Mouse (Mus musculus) limb, embryonic 13.5 days (tissue): ENCODE data around the gene Klhl10. TPM values are rescaled to one million over a fixed set of nuclear protein-coding genes. Genes with fewer than 3 reads are reported as not detected.

Experiments
- ATAC-seq: fragments of 200-750 bp; cut with Nextera tagmentation; 2 replicates; pipeline ENCODE4 v1.8.0; 2017; ENCODE audit warnings: low read depth, moderate number of reproducible peaks, moderate TSS enrichment; ENCODE audit not compliant: low FRiP score
- H3K27ac ChIP-seq: fragments of 300-500 bp; sonication (generic); 2 replicates; pipeline ENCODE4 v1.5.1; 2015; ENCODE audit warnings: inconsistent platforms, mild to moderate bottlenecking, moderate library complexity
- H3K27me3 ChIP-seq: fragments of 300-500 bp; sonication (generic); 2 replicates; pipeline ENCODE4 v1.6.1; 2015; ENCODE audit warnings: mild to moderate bottlenecking, inconsistent platforms
- H3K36me3 ChIP-seq: fragments of 300-500 bp; sonication (generic); 2 replicates; pipeline ENCODE4 v1.6.1; 2015; ENCODE audit warnings: inconsistent platforms, mild to moderate bottlenecking, moderate library complexity
- H3K4me1 ChIP-seq: fragments of 300-500 bp; sonication (generic); 2 replicates; pipeline ENCODE4 v1.6.1; 2015; ENCODE audit warnings: inconsistent platforms
- H3K4me2 ChIP-seq: fragments of 300-500 bp; sonication (generic); replicated peaks from 2 replicates; pipeline ENCODE4 v1.6.1; 2015; ENCODE audit warnings: inconsistent platforms, mild to moderate bottlenecking, moderate library complexity
- H3K4me3 ChIP-seq: fragments of 300-500 bp; sonication (generic); 2 replicates; pipeline ENCODE4 v1.5.1; 2015; ENCODE audit warnings: moderate library complexity, mild to moderate bottlenecking, inconsistent platforms
- H3K9ac ChIP-seq: fragments of 300-500 bp; sonication (generic); 2 replicates; pipeline ENCODE4 v1.6.1; 2015; ENCODE audit warnings: mild to moderate bottlenecking, inconsistent platforms
- H3K9me3 ChIP-seq: fragments of 300-500 bp; sonication (generic); 2 replicates; pipeline ENCODE4 v1.6.1; 2016; ENCODE audit warnings: inconsistent platforms
- WGBS: fragments of 180-500 bp; shearing (Covaris S2); methylation state at CpG from one replicate; pipeline ENCODE4 v1.1.7; 2015; 5-methylcytosine and 5-hydroxymethylcytosine counted together
- polyA plus RNA-seq: library from polyadenylated mRNA; unstranded; fragments of >200 nt; fragmentation: Nextera tagmentation; extraction: Ambion mirVana; gene quantifications from 2 replicates; pipeline ENCODE4 v1.2.1, GENCODE M21; 2015

Gene Klhl10
- polyA plus RNA-seq, 1 experiment from 2014 or later = 1.0 TPM

- H3K9me3 ChIP-seq = no peaks in the 10 kb centered on the region
- H3K4me3 ChIP-seq = no peak overlapping the region
- 0 out of 2 replicates have a peak, but pooled peaks cover 4% of the 10 kb centered on the region for H3K27me3 ChIP-seq
- 72% methylated on average over 12 of the region's 12 CpGs for WGBS
- ATAC-seq = no peak
- no peak overlapping the region for H3K27ac ChIP-seq
- H3K4me2 ChIP-seq = no peak overlapping the region
- H3K4me1 ChIP-seq = peaks cover 26% of the 10 kb centered on the region
- no peaks in the 10 kb centered on the region for H3K36me3 ChIP-seq
- H3K9ac ChIP-seq = no peak overlapping the region
These were observed 41.8 kb upstream of the Klhl10 start for GRCm38 (mm10) chr11:100399727-100400538.

GRCm38 (mm10) chr11:100400842-100401241 is 40.9 kb upstream of the Klhl10 start:
- Histone ChIP-seq H3K27ac (no peak overlapping the region), H3K36me3 (no peaks in the 10 kb centered on the region), H3K4me2 (no peak overlapping the region), H3K4me1 (peaks cover 17% of the 10 kb centered on the region), H3K4me3 (no peak overlapping the region), H3K9me3 (no peaks in the 10 kb centered on the region), H3K9ac (no peak overlapping the region), H3K27me3 (0 out of 2 replicates have a peak, but pooled peaks cover 4% of the 10 kb centered on the region)
- no peak for ATAC-seq
- WGBS = 63% methylated on average over 6 of the region's 6 CpGs

DNA sequence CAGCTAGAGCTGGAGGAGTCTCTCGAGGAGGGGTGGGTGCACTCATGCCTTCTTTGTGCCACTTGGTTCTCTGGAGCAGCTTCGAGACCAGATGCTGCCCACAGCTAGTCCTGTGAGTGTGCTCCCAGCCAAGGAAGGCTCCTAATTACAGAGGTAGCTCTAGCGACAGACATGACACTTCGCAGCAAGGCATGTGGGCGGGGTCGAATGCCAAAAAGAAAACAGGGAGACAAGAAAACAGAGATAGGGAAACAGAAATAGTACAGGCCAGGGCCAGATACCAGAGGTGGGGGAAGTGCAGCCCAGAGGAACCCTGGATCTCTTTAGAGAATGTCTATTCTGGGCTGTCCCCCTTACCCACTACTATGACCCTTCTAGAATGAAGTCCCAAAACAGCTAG is 39.5 kb upstream of the Klhl10 start:
- no peak overlapping the region for H3K4me3 ChIP-seq
- H3K27ac ChIP-seq = no peak overlapping the region
- H3K9me3 ChIP-seq = no peaks in the 10 kb centered on the region
- H3K27me3 ChIP-seq = no peaks in the 10 kb centered on the region
- WGBS = 18% methylated on average over 6 of the region's 6 CpGs
- no peak for ATAC-seq
- 0 out of 2 replicates have a peak, but pooled peaks cover 3% of the 10 kb centered on the region for H3K4me1 ChIP-seq
- no peaks in the 10 kb centered on the region for H3K36me3 ChIP-seq
- no peak overlapping the region for H3K9ac ChIP-seq
- H3K4me2 ChIP-seq = no peak overlapping the region

- no peak for ATAC-seq
- 87% methylated on average over 2 of the region's 2 CpGs for WGBS
- 0 out of 2 replicates have a peak, but pooled peaks cover under 1% of the 10 kb centered on the region for H3K36me3 ChIP-seq
- H3K9ac ChIP-seq = no peak overlapping the region
- H3K4me3 ChIP-seq = no peak overlapping the region
- H3K4me1 ChIP-seq = 0 out of 2 replicates have a peak, but pooled peaks cover 4% of the 10 kb centered on the region
- no peak overlapping the region for H3K27ac ChIP-seq
- no peaks in the 10 kb centered on the region for H3K9me3 ChIP-seq
- H3K4me2 ChIP-seq = no peak overlapping the region
- no peaks in the 10 kb centered on the region for H3K27me3 ChIP-seq
These were observed 39.0 kb upstream of the Klhl10 start for GRCm38 (mm10) chr11:100402682-100403081.

GRCm38 (mm10) chr11:100403445-100404134 is 38.1 kb upstream of the Klhl10 start:
- ATAC-seq = no peak
- peaks cover 9% of the 10 kb centered on the region; the same call in 1 of the 2 replicates for H3K4me1 ChIP-seq
- H3K27me3 ChIP-seq = no peaks in the 10 kb centered on the region
- H3K9me3 ChIP-seq = no peaks in the 10 kb centered on the region
- WGBS = 68% methylated on average over 10 of the region's 10 CpGs
- no peak overlapping the region for H3K27ac ChIP-seq
- no peak overlapping the region for H3K9ac ChIP-seq
- peaks cover 9% of the 10 kb centered on the region for H3K36me3 ChIP-seq
- H3K4me2 ChIP-seq = no peak overlapping the region
- no peak overlapping the region for H3K4me3 ChIP-seq

DNA sequence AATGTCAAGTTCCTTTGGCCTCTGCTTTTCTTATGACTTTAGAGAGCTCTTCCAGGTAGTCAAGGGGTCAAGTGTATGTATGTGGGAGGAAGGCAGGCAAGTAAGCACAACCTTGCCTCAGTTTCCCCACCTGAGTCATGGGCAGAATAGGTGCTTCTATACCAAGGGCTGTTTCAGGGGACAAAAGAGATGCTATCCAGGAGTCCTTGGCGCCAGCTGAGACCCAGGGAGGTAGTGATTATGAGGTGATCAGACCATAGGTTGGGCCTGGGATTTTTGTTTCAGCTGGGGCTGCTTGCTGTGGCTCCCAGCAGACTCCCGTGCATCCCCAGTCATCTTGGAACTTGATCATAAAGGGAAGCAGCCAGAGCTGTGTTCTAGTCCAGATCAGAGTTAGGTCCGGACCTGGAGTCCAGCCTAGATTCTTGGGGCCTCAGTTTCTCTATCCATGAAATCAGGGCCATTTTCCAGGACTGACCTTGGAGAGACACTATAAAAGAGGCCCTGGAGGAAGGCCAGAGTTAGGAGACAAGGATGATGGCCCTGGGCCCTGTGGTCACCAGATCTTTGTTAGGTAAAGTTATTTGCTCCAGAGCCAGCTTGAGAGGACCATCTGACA is 37.2 kb upstream of the Klhl10 start:
- H3K27me3 ChIP-seq = no peaks in the 10 kb centered on the region

GRCm38 (mm10) chr11:100406273-100406672 is 35.4 kb upstream of the Klhl10 start:
- WGBS = 78% methylated on average over 8 of the region's 8 CpGs
- ATAC-seq = no peak
- Histone ChIP-seq H3K4me1 (peaks cover 9% of the 10 kb centered on the region; the same call in 1 of the 2 replicates), H3K27me3 (no peaks in the 10 kb centered on the region), H3K27ac (no peak overlapping the region), H3K4me2 (no peak overlapping the region), H3K36me3 (peaks cover 35% of the 10 kb centered on the region), H3K4me3 (no peak overlapping the region), H3K9me3 (no peaks in the 10 kb centered on the region), H3K9ac (no peak overlapping the region)

More for the DNA sequence above, 37.2 kb upstream of the Klhl10 start:
- H3K36me3 ChIP-seq = peaks cover 19% of the 10 kb centered on the region
- no peak overlapping the region for H3K4me3 ChIP-seq
- H3K27ac ChIP-seq = no peak overlapping the region
- no peaks in the 10 kb centered on the region for H3K9me3 ChIP-seq
- 79% methylated on average over 3 of the region's 3 CpGs for WGBS
- H3K4me2 ChIP-seq = no peak overlapping the region
- ATAC-seq = no peak
- H3K9ac ChIP-seq = no peak overlapping the region
- H3K4me1 ChIP-seq = peaks cover 9% of the 10 kb centered on the region; the same call in 1 of the 2 replicates

- no peak overlapping the region for H3K27ac ChIP-seq
- no peak overlapping the region for H3K4me2 ChIP-seq
- WGBS = 85% methylated on average over 5 of the region's 5 CpGs
- no peak for ATAC-seq
- H3K36me3 ChIP-seq = peaks cover 42% of the 10 kb centered on the region
- H3K9me3 ChIP-seq = no peaks in the 10 kb centered on the region
- H3K27me3 ChIP-seq = no peaks in the 10 kb centered on the region
- H3K9ac ChIP-seq = no peak overlapping the region
- H3K4me1 ChIP-seq = peaks cover 16% of the 10 kb centered on the region
- no peak overlapping the region for H3K4me3 ChIP-seq
These were observed 34.6 kb upstream of the Klhl10 start for GRCm38 (mm10) chr11:100406995-100407705.

GRCm38 (mm10) chr11:100408076-100408834 is 33.5 kb upstream of the Klhl10 start:
- WGBS = 41% methylated on average over 10 of the region's 10 CpGs
- Histone ChIP-seq H3K36me3 (peaks cover 47% of the 10 kb centered on the region), H3K4me3 (no peak overlapping the region), H3K27me3 (no peaks in the 10 kb centered on the region), H3K9me3 (no peaks in the 10 kb centered on the region), H3K27ac (no peak overlapping the region; the same call in 1 of the 2 replicates), H3K9ac (no peak overlapping the region), H3K4me1 (peaks cover 27% of the 10 kb centered on the region), H3K4me2 (no peak overlapping the region)
- ATAC-seq = no peak

DNA sequence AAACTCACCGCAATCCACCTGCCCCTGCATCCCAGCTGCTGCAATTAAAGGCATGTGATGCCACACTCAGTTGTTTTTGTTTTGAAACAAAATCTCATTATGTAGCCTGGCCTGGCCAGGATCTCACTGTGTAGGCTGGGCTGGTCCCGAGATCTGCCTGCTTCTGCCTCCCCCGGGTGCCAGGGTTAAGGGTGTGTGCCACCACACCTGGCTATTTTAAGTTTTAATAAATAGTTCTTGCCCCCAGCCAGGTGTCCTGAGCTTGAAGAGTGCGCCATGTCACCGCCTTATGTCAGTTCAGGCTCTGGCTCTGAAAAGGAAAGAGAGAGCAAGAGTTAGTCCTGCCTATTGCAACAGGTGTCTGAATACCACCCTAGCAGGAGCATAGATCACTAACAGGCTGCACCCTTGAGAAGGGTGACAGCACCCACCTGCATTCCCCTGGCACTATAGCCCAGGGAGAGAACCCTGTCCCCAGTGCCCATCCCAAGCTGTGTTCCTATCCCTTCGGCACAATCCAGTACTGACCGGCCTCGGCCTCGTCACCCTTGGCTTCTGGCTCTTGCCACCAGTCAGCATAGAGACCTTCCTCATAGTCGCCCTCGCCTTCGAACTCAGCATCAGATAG is 32.8 kb upstream of the Klhl10 start:
- no peak for ATAC-seq
- Histone ChIP-seq H3K9me3 (no peaks in the 10 kb centered on the region), H3K4me1 (peaks cover 34% of the 10 kb centered on the region), H3K9ac (no peak overlapping the region), H3K36me3 (peaks cover 47% of the 10 kb centered on the region), H3K4me3 (no peak overlapping the region), H3K27me3 (no peaks in the 10 kb centered on the region), H3K27ac (no peak overlapping the region), H3K4me2 (no peak overlapping the region)
- WGBS = 92% methylated on average over 12 of the region's 12 CpGs

DNA sequence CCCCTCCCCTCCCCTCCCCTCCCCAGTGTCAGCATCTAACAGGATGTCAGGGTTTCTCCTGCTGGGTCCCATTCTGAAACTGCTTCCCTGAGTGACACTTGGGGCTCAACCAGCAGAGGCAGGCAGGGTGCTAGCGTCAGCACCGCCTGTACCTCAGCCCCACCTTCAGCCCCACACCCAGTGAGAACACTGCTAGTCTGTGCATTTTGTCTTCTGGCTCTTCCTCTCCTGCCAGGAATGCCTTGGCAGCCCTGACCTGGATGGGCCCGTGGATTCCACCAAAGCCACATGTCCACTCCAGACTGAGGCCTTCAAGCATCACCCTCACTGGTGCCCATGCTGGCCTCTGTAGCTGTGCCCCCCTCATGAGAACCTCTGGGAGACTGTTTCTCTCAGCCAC is 32.0 kb upstream of the Klhl10 start:
- Histone ChIP-seq H3K27me3 (no peaks in the 10 kb centered on the region), H3K9ac (no peak overlapping the region), H3K36me3 (peaks cover 47% of the 10 kb centered on the region), H3K4me3 (no peak overlapping the region), H3K27ac (no peak overlapping the region), H3K4me1 (peaks cover 34% of the 10 kb centered on the region), H3K4me2 (no peak overlapping the region), H3K9me3 (no peaks in the 10 kb centered on the region)
- whole genome bisulfite sequencing = 87% methylated on average over 3 of the region's 3 CpGs
- ATAC-seq = no peak
